Mouse (Mus musculus): ENCODE measurements at regions not wholly inside any gene's neighbourhood (a gene's known extent, or its start where the extent isn't known, plus 50 kb on each side); places are given as distances from the start of the nearest gene placed in this dataset.

DNA sequence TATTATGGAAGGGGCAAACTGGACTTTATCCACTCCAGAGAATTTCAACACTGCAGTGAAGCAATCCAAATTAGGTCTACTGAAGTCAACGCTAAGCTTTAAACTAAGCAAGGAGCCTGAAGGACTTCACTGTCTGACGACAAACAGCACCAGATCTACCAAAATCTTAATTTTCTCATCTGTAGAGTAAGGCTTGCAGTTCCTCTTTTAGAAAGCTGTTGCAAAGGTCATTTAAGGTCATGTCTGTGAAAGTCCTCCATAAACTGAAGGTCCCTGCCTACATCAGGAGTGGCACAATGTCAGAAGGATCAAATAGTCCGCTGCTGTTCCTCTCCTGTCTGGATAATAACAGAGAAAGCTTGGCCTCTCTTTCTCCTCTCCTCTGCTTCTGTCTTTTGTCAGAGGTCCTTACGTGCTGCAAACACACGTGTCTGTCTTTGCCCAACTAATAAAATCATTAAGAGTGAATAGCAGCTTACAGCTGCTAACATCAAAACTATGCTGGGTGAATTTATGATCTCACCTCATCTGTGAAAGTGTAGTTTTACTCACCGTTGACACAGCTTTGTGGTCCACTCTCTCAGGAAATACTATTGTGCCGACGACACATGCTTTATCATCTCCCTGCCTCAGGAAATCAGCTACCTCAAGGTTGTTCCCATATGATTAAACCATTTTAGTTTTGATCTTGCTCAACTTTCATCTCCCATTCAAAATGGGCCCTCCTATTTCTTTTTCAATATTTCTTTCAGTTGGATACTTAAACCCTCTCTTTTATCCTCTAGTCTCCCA, 117.9 kb upstream of the Tas2r134 start:
- TF ChIP-seq CTCF (IDR thresholded peaks at IDR 0.05; ENCODE audit: borderline replicate concordance, control insufficient read depth, extremely low read depth, insufficient read depth, low read length, poor library complexity) (no peak), POLR2A (IDR thresholded peaks at IDR 0.05; ENCODE audit: control insufficient read depth, extremely low read depth, insufficient read depth, low read length, poor library complexity) (no peak)

All from thymus, adult 2 months (tissue).